Mouse (Mus musculus): ENCODE results near the gene Dlx1. TPM values are rescaled to one million over a fixed set of nuclear protein-coding genes. Genes with fewer than 3 reads are reported as not detected.

Dlx1 gene
- total RNA-seq, 2 experiments from 2014 or later = 0.10 TPM; not detected in 1

GRCm38 (mm10) chr2:71527323-71528013, 445 bp upstream of the Dlx1 start:
- DNase-seq (ENCODE audit: low spot score in 2 of 2) = no peak

GRCm38 (mm10) chr2:71528714-71529510, 999 bp downstream of the Dlx1 start:
- DNase-seq (ENCODE audit: low spot score in 2 of 2) = no peak

- DNase-seq (ENCODE audit: low spot score in 2 of 2) = peak in 1 of 2 experiments; percentile 64
Observed at GRCm38 (mm10) chr2:71529511-71530351, 1.8 kb downstream of the Dlx1 start.

GRCm38 (mm10) chr2:71530391-71531123, 2.6 kb downstream of the Dlx1 start:
- DNase-seq (ENCODE audit: low spot score in 2 of 2) = no peak

GRCm38 (mm10) chr2:71531124-71531590, 3.2 kb downstream of the Dlx1 start:
- no peak for DNase-seq (ENCODE audit: low spot score in 2 of 2)

- no peak for DNase-seq (ENCODE audit: low spot score in 2 of 2)
Observed at GRCm38 (mm10) chr2:71531990-71532970, 4.4 kb downstream of the Dlx1 start.

GRCm38 (mm10) chr2:71533094-71533493, 5.2 kb downstream of the Dlx1 start:
- no peak for DNase-seq (ENCODE audit: low spot score in 2 of 2)

- DNase-seq (ENCODE audit: low spot score in 2 of 2) = no peak
Observed at GRCm38 (mm10) chr2:71534242-71535052, 6.5 kb downstream of the Dlx1 start.

GRCm38 (mm10) chr2:71540611-71541417, 12.9 kb downstream of the Dlx1 start:
- no peak for DNase-seq (ENCODE audit: low spot score in 2 of 2)

GRCm38 (mm10) chr2:71541418-71542226, 13.7 kb downstream of the Dlx1 start:
- no peak for DNase-seq (ENCODE audit: low spot score in 2 of 2)

- DNase-seq (ENCODE audit: low spot score in 2 of 2) = no peak
Observed at GRCm38 (mm10) chr2:71542227-71542815, 14.4 kb downstream of the Dlx1 start.

- no peak for DNase-seq (ENCODE audit: low spot score in 2 of 2)
Observed at GRCm38 (mm10) chr2:71542816-71543301, 14.9 kb downstream of the Dlx1 start.

- DNase-seq (ENCODE audit: low spot score in 2 of 2) = no peak
Observed at GRCm38 (mm10) chr2:71543531-71543930, 15.6 kb downstream of the Dlx1 start.

GRCm38 (mm10) chr2:71543948-71544347, 16.0 kb downstream of the Dlx1 start:
- no peak for DNase-seq (ENCODE audit: low spot score in 2 of 2)

GRCm38 (mm10) chr2:71544391-71545285, 16.7 kb downstream of the Dlx1 start:
- no peak for DNase-seq (ENCODE audit: low spot score in 2 of 2)

Measured in gastrocnemius, postnatal 4 days (tissue).